Mouse (Mus musculus) lung, embryonic 14.5 days (tissue): Measurements from ENCODE around the gene Vmn2r89. TPM values are rescaled to one million over a fixed set of nuclear protein-coding genes. Genes with fewer than 3 reads are reported as not detected.
"Not testable (repeated sequence)": the region's sequence is repeated elsewhere in the genome, so short reads cannot be mapped to it uniquely, and the experiment has no call there.

Experiments
- ATAC-seq: fragments of 200-750 bp; cut with Nextera tagmentation; 2 replicates; pipeline ENCODE4 v1.8.0; 2017; ENCODE audit warnings: mild to moderate bottlenecking, moderate TSS enrichment, moderate library complexity; ENCODE audit not compliant: insufficient read depth
- DNase-seq: peaks from one replicate; pipeline ENCODE4 v3.0.0-alpha.2; 2015
- H3K27ac ChIP-seq: fragments of 300-500 bp; sonication (generic); 2 replicates; pipeline ENCODE4 v1.5.1; 2014; ENCODE audit warnings: low read depth, mild to moderate bottlenecking, moderate library complexity
- H3K27me3 ChIP-seq: fragments of 300-500 bp; sonication (generic); 2 replicates; pipeline ENCODE4 v1.6.1; 2014; ENCODE audit warnings: low read length, control low read depth; ENCODE audit not compliant: insufficient read depth
- H3K36me3 ChIP-seq: fragments of 300-500 bp; sonication (generic); 2 replicates; pipeline ENCODE4 v1.6.1; 2014; ENCODE audit warnings: control low read depth; ENCODE audit not compliant: insufficient read depth
- H3K4me1 ChIP-seq: fragments of 300-500 bp; sonication (generic); 2 replicates; pipeline ENCODE4 v1.6.1; 2014; ENCODE audit warnings: antibody characterized with exemption, control low read depth; ENCODE audit not compliant: insufficient read depth
- H3K4me2 ChIP-seq: fragments of 300-500 bp; sonication (generic); 2 replicates; pipeline ENCODE4 v1.6.1; 2014; ENCODE audit warnings: mild to moderate bottlenecking
- H3K4me3 ChIP-seq: fragments of 300-500 bp; sonication (generic); 2 replicates; pipeline ENCODE4 v1.5.1; 2014; ENCODE audit warnings: low read depth, low read length
- H3K9ac ChIP-seq: fragments of 300-500 bp; sonication (generic); 2 replicates; pipeline ENCODE4 v1.6.1; 2014
- H3K9me3 ChIP-seq: fragments of 300-500 bp; sonication (generic); 2 replicates; pipeline ENCODE4 v1.6.1; 2016; ENCODE audit warnings: low read depth, low read length, control low read depth
- CTCF ChIP-seq: IDR thresholded peaks from 2 replicates; pipeline ENCODE4 v1.5.1; 2016; ENCODE audit warnings: antibody characterized with exemption, low read depth
- WGBS: fragments of 180-500 bp; shearing (Covaris S2); extraction: QIAGEN DNeasy Blood & Tissue Kit; methylation state at CpG from one replicate; pipeline ENCODE4 v1.1.7; 2014; 5-methylcytosine and 5-hydroxymethylcytosine counted together
- polyA plus RNA-seq: library from polyadenylated mRNA; unstranded; fragments of >200 nt; fragmentation: Nextera tagmentation; extraction: Ambion mirVana; gene quantifications from 2 replicates; pipeline ENCODE4 v1.2.1, GENCODE M21; 2014

Gene Vmn2r89
- not detected in 2 replicates for polyA plus RNA-seq

DNA sequence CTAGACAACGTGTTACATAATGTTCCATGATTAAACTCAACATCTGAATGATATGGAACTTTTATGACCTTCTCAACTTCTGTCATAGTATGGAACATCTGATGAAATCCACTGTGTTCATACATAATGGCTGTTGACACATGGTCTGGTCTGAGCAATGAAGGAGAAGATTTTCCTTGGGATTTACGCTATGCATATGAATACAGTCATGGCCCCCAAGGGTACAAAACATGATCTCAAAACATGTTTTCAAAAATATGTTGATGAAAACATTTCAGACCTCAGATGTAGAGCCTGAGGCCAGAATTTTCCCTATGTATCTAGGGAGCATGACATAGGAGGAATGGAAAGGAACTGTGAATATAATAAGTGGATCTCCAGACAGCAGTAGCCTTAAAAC is at the start of gene Vmn2r89:
Gene Vmn2r89, plus strand, starts transcription at position 301 of the 400 bp plus-strand sequence.
- not testable (repeated sequence) for H3K4me2 ChIP-seq, DNase-seq, H3K27me3 ChIP-seq, H3K9me3 ChIP-seq, H3K27ac ChIP-seq, H3K4me1 ChIP-seq, H3K9ac ChIP-seq, H3K36me3 ChIP-seq, H3K4me3 ChIP-seq, ATAC-seq
- 64% methylated on average over 2 of the region's 2 CpGs for WGBS

DNA sequence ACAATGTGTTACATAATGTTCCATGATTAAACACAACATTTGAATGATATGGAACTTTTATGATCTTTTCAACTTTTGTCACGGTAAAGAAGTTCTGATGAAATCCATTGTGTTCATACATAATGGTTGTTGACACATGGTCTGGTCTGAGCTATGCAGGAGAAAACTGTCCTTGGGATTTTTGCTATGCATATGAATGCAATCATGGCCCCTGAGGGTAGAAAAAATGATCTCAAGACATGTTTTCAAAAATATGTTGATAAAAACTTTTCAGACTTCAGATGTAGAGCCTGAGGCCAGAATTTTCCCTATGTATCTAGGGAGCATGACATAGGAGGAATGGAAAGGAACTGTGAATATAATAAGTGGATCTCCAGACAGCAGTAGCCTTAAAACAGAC is 41.1 kb upstream of the Vmn2r89 start, which contains the start of gene Vmn2r88:
Gene Vmn2r88, plus strand, starts transcription at position 301 of the 400 bp plus-strand sequence.
- Histone ChIP-seq H3K9ac (no peak within 1 kb of the TSS), H3K4me1 (no peaks in the 10 kb centered on the region), H3K4me2 (no peak within 1 kb of the TSS), H3K4me3 (no peak within 1 kb of the TSS), H3K27ac (no peak within 1 kb of the TSS), H3K36me3 (no peaks in the 10 kb centered on the region), H3K27me3 (no peaks in the 10 kb centered on the region), H3K9me3 (no peaks in the 10 kb centered on the region)
- 87% methylated on average over 1 of the region's 1 CpGs for WGBS
- no peak for DNase-seq
- no peak for TF ChIP-seq CTCF
- no peak for ATAC-seq

DNA sequence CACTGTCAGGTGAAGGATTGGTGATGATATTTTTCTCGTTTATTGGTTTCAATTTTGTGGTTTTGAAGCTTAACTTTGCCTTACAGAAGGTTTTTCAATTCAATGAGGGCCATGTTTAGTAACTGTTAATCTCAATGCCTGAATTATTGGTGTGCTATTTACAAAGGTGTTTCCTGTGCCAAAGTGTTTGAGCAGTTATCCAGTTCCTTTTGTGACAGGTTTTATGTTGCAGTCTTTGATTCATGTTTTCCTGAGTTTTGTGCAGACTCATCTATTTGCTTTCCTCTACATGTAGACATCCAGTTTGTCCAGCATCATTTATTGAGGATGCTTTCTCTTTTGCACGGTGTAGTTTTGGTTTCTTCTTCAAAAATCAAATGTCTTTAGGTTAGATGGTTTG is 27.8 kb upstream of the Vmn2r89 start:
- no peak overlapping the region for H3K4me3 ChIP-seq
- 50% methylated on average over 2 of the region's 2 CpGs for WGBS

DNA sequence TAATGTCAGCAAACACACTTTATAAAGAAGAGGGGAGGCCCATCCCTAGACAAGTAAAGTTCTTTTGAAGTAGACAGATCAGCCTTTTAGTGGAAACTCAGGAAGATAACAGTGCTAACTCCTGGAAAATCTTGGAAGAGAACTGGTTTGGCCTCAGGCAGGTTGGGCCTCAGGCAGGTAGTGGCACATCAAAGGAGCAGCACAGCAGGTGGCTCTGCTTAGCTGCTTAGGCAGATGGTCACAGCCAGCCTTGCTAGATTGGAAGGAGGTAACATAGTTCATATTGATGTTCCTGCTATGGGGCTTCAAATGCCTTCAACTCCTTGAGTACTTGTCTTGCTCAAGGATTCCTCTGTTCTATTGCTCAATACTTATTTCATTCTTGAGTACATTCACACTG is 21.5 kb upstream of the Vmn2r89 start:
- H3K4me1 ChIP-seq, H3K27me3 ChIP-seq, H3K36me3 ChIP-seq, H3K4me3 ChIP-seq, H3K4me2 ChIP-seq, DNase-seq, H3K9ac ChIP-seq, H3K27ac ChIP-seq, H3K9me3 ChIP-seq, ATAC-seq: not testable (repeated sequence)

More for the DNA sequence above, 27.8 kb upstream of the Vmn2r89 start:
- Histone ChIP-seq H3K27me3 (no peaks in the 10 kb centered on the region), H3K36me3 (no peaks in the 10 kb centered on the region), H3K4me2 (no peak overlapping the region), H3K9me3 (no peaks in the 10 kb centered on the region), H3K9ac (no peak overlapping the region), H3K4me1 (no peaks in the 10 kb centered on the region), H3K27ac (no peak overlapping the region)
- ATAC-seq, result no peak
- no peak for DNase-seq
- no peak for TF ChIP-seq CTCF

DNA sequence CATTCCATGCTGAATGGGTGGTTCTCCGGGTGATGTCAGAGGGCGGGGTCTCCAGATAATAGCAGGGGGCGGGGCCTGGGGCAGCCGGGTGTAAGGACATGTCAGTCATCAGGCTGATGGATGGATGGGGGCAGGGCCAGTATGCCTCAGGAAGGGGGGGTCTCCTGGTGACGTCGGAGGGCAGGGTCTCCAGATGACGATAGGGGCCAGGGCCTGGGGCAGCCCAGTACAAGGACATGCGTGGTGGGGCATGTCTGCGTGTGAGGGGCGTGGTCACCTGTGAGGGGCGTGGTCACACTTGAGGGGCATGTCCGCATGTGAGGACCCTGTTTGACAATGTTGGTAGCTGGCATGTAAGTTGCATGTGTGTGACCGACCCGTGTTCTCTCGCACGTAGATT is 17.1 kb upstream of the Vmn2r89 start:
- H3K27me3 ChIP-seq, result no peaks in the 10 kb centered on the region
- no peak overlapping the region for H3K27ac ChIP-seq
- no peak overlapping the region for H3K4me2 ChIP-seq
- ATAC-seq (no peak), DNase-seq (no peak)
- 90% methylated on average over 16 of the region's 16 CpGs for WGBS
- no peak overlapping the region for H3K9ac ChIP-seq
- 0 out of 2 replicates have a peak, but pooled peaks cover 3% of the 10 kb centered on the region for H3K9me3 ChIP-seq
- no peaks in the 10 kb centered on the region for H3K36me3 ChIP-seq
- no peaks in the 10 kb centered on the region for H3K4me1 ChIP-seq
- H3K4me3 ChIP-seq, result no peak overlapping the region
- TF ChIP-seq CTCF, result no peak

DNA sequence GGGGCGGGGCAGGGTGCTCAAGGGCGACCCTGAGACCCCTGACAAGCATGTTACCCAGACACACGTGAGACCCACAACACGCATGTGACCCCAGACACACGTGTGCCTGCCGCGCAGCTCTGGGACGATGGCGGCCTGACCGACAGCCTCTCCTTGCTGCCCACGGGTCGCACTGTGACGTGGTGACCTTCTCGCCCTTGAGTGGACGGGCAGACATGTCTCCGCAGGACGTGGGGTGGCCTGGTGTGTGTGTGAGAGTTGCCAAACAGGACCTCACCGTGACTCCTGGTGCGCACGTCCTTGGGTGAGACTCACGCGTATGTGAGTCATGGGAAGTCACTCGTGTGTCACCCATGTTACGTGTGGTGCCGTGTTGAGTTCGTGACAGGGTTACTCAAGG is 16.6 kb upstream of the Vmn2r89 start:
- Histone ChIP-seq H3K4me1 (no peaks in the 10 kb centered on the region), H3K27me3 (no peaks in the 10 kb centered on the region), H3K4me3 (no peak overlapping the region), H3K4me2 (no peak overlapping the region), H3K36me3 (no peaks in the 10 kb centered on the region), H3K27ac (no peak overlapping the region), H3K9ac (no peak overlapping the region), H3K9me3 (0 out of 2 replicates have a peak, but pooled peaks cover 3% of the 10 kb centered on the region)
- DNase-seq (no peak), ATAC-seq (no peak)
- WGBS, result 95% methylated on average over 26 of the region's 26 CpGs
- no peak for TF ChIP-seq CTCF

DNA sequence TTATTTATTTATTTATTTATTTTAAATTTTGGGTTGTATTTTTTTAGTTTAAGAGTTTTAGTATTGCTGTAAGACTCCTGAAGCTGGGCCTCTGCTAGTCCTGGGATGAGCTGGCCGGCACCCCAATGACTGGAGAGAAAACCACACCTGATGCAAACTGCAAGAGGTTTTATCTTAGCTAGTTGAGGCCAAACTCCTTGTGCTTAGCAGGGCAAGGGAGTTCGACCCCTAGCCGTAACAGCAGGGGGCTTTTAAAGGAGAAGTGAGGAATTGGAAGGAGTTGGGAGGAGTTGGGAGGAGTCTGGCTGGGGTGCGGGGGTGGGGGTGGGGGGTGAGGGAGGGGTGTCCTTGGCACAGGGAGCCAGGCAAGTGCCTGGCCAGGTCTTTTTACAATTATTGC is 12.7 kb upstream of the Vmn2r89 start:
- Histone ChIP-seq H3K27me3 (no peaks in the 10 kb centered on the region), H3K36me3 (no peaks in the 10 kb centered on the region), H3K9ac (no peak overlapping the region), H3K4me2 (no peak overlapping the region), H3K27ac (no peak overlapping the region), H3K4me3 (no peak overlapping the region), H3K9me3 (0 out of 2 replicates have a peak, but pooled peaks cover 3% of the 10 kb centered on the region), H3K4me1 (no peaks in the 10 kb centered on the region)
- ATAC-seq (no peak), DNase-seq (no peak)
- 89% methylated on average over 4 of the region's 4 CpGs for WGBS
- no peak for TF ChIP-seq CTCF

DNA sequence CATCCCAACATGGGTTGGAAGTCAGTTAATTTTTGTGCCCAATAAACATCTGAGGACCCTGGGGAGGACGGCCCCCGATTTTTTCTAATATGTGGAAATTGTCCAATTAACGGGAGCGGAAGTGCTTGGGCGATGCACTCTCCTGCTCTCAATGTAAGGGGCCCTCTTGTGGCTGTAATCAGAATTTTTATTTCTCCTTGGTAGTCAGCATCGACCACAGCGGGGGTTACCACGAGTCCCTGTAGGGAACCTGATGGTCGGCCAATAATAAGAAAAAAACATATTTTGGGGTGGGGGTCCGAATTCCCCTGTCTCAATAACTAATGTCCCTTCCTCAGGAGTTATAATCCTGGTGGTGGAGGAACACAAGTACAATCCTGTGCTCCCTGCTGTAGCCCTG is 28.6 kb downstream of the Vmn2r89 start:
- not testable (repeated sequence) for H3K27me3 ChIP-seq, H3K9me3 ChIP-seq, ATAC-seq, H3K4me1 ChIP-seq, H3K4me2 ChIP-seq, H3K9ac ChIP-seq, DNase-seq, H3K4me3 ChIP-seq, H3K27ac ChIP-seq, H3K36me3 ChIP-seq
- WGBS, result 88% methylated on average over 10 of the region's 10 CpGs
- TF ChIP-seq CTCF, result 0 out of 2 replicates have a peak, but pooled peaks have one; percentile 8

DNA sequence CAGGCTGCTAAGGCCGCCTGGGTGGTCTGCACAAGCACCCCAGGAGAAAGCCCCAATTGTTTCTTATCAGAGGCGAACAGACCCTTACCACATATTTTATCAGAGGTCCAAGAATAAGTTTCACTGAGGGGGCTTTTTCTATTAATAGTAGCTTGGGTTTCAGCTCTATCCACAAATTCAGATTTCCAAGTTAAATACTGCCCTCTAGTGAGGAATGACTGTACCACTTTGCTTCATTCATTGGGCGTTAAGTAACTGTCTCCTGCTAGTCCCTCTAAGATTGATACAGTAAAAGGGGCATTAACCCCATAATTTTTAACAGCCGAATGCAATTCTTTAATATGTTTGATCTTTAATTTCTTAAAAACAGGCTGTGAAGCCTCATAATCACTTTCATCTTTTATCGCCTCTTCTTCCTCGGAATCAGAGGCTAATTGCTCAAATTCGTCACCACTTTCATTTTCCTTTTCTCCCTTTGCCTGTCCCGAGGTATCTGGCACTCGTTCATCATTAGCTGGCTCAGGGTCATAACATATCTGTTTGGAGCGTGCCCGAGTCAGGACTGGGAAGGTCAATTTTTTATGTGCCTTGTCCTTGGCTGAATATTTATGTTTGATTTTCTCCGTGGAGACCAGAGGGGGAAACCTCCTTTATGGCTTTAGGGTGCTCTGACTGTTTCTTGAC is 29.8 kb downstream of the Vmn2r89 start:
- not testable (repeated sequence) for H3K4me3 ChIP-seq, H3K36me3 ChIP-seq, H3K27me3 ChIP-seq, H3K9ac ChIP-seq, H3K9me3 ChIP-seq, H3K4me2 ChIP-seq, ATAC-seq, H3K27ac ChIP-seq, H3K4me1 ChIP-seq
- 62% methylated on average over 12 of the region's 12 CpGs for WGBS
- peak; percentile 48 for DNase-seq
